Mouse (Mus musculus) hindbrain, embryonic 11.5 days (tissue): ENCODE results near the gene Cdan1. TPM values are rescaled to one million over a fixed set of nuclear protein-coding genes. Genes with fewer than 3 reads are reported as not detected.

Source experiments
- polyA plus RNA-seq: library from polyadenylated mRNA; unstranded; fragments of >200 nt; fragmentation: Nextera tagmentation; extraction: Ambion mirVana; gene quantifications from 2 replicates; pipeline ENCODE4 v1.2.1, GENCODE M21; 2014

The Cdan1 gene
- polyA plus RNA-seq, 1 experiment from 2014 or later: 7.1 TPM

Other genes starting within 250 kb of the Cdan1 start
- 36.0 and 40.6 TPM in 2 replicates for gene Haus2, start 240.7 kb downstream of the Cdan1 start, polyA plus RNA-seq
- 34.0 and 39.3 TPM in 2 replicates for gene Lrrc57, start 240.6 kb downstream of the Cdan1 start, polyA plus RNA-seq
- gene Stard9, start 221.0 kb downstream of the Cdan1 start, polyA plus RNA-seq: 3.5 and 6.4 TPM in 2 replicates
- 12.1 and 13.1 TPM in 2 replicates for gene Ttbk2, start 476 bp upstream of the Cdan1 start, polyA plus RNA-seq
- 22.3 and 29.8 TPM in 2 replicates for gene Ubr1, start 120.6 kb upstream of the Cdan1 start, polyA plus RNA-seq
- gene Tmem62, start 126.9 kb upstream of the Cdan1 start, polyA plus RNA-seq: 5.7 and 5.8 TPM in 2 replicates
- 55.4 and 55.6 TPM in 2 replicates for gene Ccndbp1, start 158.3 kb upstream of the Cdan1 start, polyA plus RNA-seq
- gene Epb42, start 186.9 kb upstream of the Cdan1 start, polyA plus RNA-seq: 6.0 and 6.2 TPM in 2 replicates
- not detected in 2 replicates for gene Tgm5, start 235.7 kb upstream of the Cdan1 start, polyA plus RNA-seq